Mouse (Mus musculus) embryonic facial prominence, embryonic 11.5 days (tissue): Measurements from ENCODE around the gene Dcaf4. TPM values are rescaled to one million over a fixed set of nuclear protein-coding genes. Genes with fewer than 3 reads are reported as not detected.

Experiments
- ATAC-seq: fragments of 200-750 bp; cut with Nextera tagmentation; replicated peaks from 2 replicates; pipeline ENCODE4 v1.8.0; 2017; ENCODE audit warnings: low read depth; ENCODE audit not compliant: insufficient number of reproducible peaks, low FRiP score, low TSS enrichment
- DNase-seq: peaks from one replicate; pipeline ENCODE4 v3.0.0-alpha.2; 2015; ENCODE audit warnings: low spot score
- H3K27ac ChIP-seq: fragments of 300-500 bp; sonication (generic); replicated peaks from 2 replicates; pipeline ENCODE4 v1.5.1; 2014; ENCODE audit warnings: mild to moderate bottlenecking, low read depth, low read length, control low read depth
- H3K27me3 ChIP-seq: fragments of 300-500 bp; sonication (generic); 2 replicates; pipeline ENCODE4 v1.6.1; 2014; ENCODE audit warnings: mild to moderate bottlenecking, low read length, moderate library complexity, mixed read lengths; ENCODE audit not compliant: control insufficient read depth, insufficient read depth
- H3K36me3 ChIP-seq: fragments of 300-500 bp; sonication (generic); replicated peaks from 2 replicates; pipeline ENCODE4 v1.6.1; 2014; ENCODE audit warnings: low read depth, mild to moderate bottlenecking, low read length, moderate library complexity, mixed read lengths; ENCODE audit not compliant: control insufficient read depth, insufficient read depth
- H3K4me1 ChIP-seq: fragments of 300-500 bp; sonication (generic); 2 replicates; pipeline ENCODE4 v1.6.1; 2014; ENCODE audit warnings: low read length, mixed read lengths; ENCODE audit not compliant: control insufficient read depth, insufficient read depth
- H3K4me2 ChIP-seq: fragments of 300-500 bp; sonication (generic); 2 replicates; pipeline ENCODE4 v1.6.1; 2014; ENCODE audit warnings: low read depth, mild to moderate bottlenecking, control low read depth, low read length, moderate library complexity
- H3K4me3 ChIP-seq: fragments of 300-500 bp; sonication (generic); 2 replicates; pipeline ENCODE4 v1.5.1; 2014; ENCODE audit warnings: low read depth, low read length, control low read depth
- H3K9ac ChIP-seq: fragments of 300-500 bp; sonication (generic); replicated peaks from 2 replicates; pipeline ENCODE4 v1.6.1; 2014; ENCODE audit warnings: mild to moderate bottlenecking, control low read depth, low read length
- H3K9me3 ChIP-seq: fragments of 300-500 bp; sonication (generic); replicated peaks from 2 replicates; pipeline ENCODE4 v1.6.1; 2016; ENCODE audit warnings: mild to moderate bottlenecking, low read length, inconsistent platforms, mixed read lengths; ENCODE audit not compliant: control insufficient read depth
- WGBS: fragments of 180-500 bp; shearing (Covaris S2); extraction: QIAGEN DNeasy Blood & Tissue Kit; methylation state at CpG from one replicate; pipeline ENCODE4 v1.1.7; 2014; 5-methylcytosine and 5-hydroxymethylcytosine counted together
- polyA plus RNA-seq: library from polyadenylated mRNA; unstranded; fragments of >200 nt; fragmentation: Nextera tagmentation; extraction: Ambion mirVana; gene quantifications from 2 replicates; pipeline ENCODE4 v1.2.1, GENCODE M21; 2014

The Dcaf4 gene
- polyA plus RNA-seq, 1 experiment from 2014 or later: 27.2 TPM

DNA sequence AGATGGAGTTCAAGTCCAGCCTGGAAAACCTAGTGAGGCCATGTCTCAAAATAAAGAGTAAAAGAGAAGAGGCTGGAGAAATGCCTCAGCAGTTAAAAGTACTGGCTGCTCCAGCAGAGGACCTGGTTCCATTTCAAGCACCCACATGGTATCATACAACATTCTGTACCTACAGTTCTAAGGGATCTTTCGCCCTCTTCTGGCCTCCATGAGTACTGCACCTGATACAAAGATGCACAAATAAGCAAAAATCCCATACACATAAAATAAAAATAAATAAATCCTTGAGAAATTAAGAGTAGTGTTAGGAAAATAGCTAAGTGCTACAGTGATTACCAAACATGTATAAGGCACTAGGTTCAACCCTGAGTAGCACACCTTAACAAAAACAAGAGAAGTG, 28.7 kb upstream of the Dcaf4 start:
- no peaks in the 10 kb centered on the region for H3K4me1 ChIP-seq
- 48% methylated on average over 1 of the region's 1 CpGs for WGBS
- no peaks in the 10 kb centered on the region for H3K36me3 ChIP-seq
- no peak overlapping the region for H3K4me2 ChIP-seq
- H3K27me3 ChIP-seq: no peaks in the 10 kb centered on the region
- no peak overlapping the region for H3K4me3 ChIP-seq
- no peaks in the 10 kb centered on the region; the same call in 1 of the 2 replicates for H3K9me3 ChIP-seq
- ATAC-seq (no peak), DNase-seq (no peak)
- no peak overlapping the region for H3K27ac ChIP-seq
- H3K9ac ChIP-seq: no peak overlapping the region

DNA sequence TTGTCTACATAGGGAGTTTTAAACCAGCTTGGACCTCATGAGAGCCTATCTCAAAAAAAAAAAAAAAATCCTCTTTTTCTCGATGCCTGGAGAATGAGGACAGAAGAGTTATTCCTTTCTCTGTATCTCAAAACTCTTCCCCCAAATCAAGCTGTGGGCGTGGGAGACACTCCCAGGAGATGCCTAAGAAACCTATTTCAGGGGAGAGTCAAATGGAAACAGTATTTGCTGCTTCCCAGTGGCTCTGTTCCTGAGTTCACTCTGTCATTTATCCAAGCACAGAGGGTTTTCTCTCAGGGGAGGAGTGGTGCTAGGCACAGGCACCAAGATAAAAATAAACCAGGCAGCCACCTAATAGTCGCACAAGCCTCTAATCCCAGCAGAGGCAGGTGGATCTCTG, 27.5 kb upstream of the Dcaf4 start:
- DNase-seq: no peak
- ATAC-seq: no peak
- H3K27me3 ChIP-seq: no peaks in the 10 kb centered on the region
- H3K9ac ChIP-seq: no peak overlapping the region
- H3K9me3 ChIP-seq: no peaks in the 10 kb centered on the region; the same call in 1 of the 2 replicates
- no peaks in the 10 kb centered on the region for H3K4me1 ChIP-seq
- WGBS: 76% methylated on average over 3 of the region's 3 CpGs
- no peak overlapping the region for H3K4me3 ChIP-seq
- no peak overlapping the region for H3K4me2 ChIP-seq
- no peak overlapping the region for H3K27ac ChIP-seq
- no peaks in the 10 kb centered on the region for H3K36me3 ChIP-seq

DNA sequence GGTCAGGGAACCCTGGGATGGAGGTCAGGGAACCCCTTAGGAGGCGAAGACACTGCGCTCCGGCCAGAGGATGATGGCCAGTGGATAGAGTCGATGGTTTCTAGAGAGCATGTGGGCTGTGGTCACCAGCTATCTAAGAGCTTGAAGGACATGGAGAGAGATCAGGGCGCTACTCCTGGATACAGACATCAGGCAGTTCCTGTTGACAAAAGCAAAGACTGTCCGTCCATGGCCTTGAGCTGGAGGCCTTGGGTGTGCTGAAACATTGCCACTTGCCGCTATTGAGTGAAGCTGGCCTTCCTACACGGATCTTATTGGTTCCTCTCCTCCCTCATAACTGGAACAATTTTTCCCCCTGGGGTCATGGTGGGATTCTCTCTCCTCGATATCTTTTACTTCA, 26.1 kb upstream of the Dcaf4 start:
- Histone ChIP-seq H3K27ac (no peak overlapping the region), H3K4me3 (no peak overlapping the region), H3K36me3 (no peaks in the 10 kb centered on the region), H3K27me3 (no peaks in the 10 kb centered on the region), H3K4me2 (no peak overlapping the region), H3K4me1 (no peaks in the 10 kb centered on the region), H3K9me3 (no peaks in the 10 kb centered on the region; the same call in 1 of the 2 replicates), H3K9ac (no peak overlapping the region)
- WGBS: 82% methylated on average over 9 of the region's 9 CpGs
- DNase-seq: no peak
- no peak for ATAC-seq

DNA sequence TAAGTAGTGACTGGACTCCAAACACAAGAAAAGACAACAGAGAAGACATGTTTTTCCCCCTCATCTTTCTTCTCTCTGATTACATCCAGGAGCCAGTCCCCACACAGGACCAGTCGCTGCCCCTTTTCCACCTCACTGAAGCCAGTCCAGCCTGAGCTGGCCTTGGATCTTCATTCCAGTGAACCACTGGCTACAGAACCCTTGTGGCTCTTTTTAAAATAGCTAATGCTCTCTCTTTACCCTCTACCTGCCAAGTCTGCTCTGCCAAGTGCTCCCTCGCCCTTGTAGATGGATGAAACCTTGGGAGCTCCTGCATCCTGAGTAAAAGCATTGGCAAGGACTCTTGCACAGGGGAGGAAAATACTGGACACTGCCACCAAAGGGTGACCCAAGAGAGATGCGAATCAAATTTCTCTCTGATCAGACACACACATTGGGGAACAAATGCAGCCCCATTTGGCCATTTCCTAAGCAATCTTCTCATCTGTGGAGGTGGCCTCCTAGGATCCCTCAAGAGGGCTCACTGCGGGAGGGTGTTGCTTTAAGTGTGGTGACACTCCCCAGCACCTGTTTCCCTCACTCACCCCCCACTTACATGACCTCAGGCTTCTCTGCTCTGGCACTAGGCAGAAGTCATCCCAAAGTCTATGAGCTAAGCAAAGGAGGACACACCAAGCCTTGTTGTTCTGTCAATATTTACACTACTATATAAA, 24.9 kb upstream of the Dcaf4 start:
- Histone ChIP-seq H3K27ac (no peak overlapping the region), H3K4me1 (no peaks in the 10 kb centered on the region), H3K36me3 (no peaks in the 10 kb centered on the region), H3K4me2 (no peak overlapping the region), H3K27me3 (no peaks in the 10 kb centered on the region), H3K4me3 (no peak overlapping the region), H3K9me3 (no peaks in the 10 kb centered on the region; the same call in 1 of the 2 replicates), H3K9ac (no peak overlapping the region)
- no peak for ATAC-seq
- no peak for DNase-seq
- WGBS: 59% methylated on average over 4 of the region's 4 CpGs

DNA sequence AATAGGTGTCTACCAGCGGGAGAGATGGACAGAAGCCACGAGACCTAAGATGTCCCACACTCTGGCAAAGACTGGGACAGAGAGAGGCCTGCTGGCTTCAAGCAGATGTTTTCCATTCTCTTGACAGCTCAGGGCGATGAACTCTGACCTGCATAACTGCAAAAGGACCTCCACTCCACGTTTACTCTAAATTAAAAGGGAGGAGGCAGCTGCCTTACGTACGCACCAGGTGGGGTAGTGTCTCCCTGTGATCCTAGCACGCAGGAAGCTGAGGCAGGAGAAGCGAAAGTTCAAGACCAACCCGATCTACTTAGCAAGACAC, 24.3 kb upstream of the Dcaf4 start:
- no peaks in the 10 kb centered on the region; the same call in 1 of the 2 replicates for H3K9me3 ChIP-seq
- no peaks in the 10 kb centered on the region for H3K36me3 ChIP-seq
- no peaks in the 10 kb centered on the region for H3K27me3 ChIP-seq
- ATAC-seq: no peak
- no peak overlapping the region for H3K9ac ChIP-seq
- WGBS: 37% methylated on average over 9 of the region's 9 CpGs
- H3K4me3 ChIP-seq: no peak overlapping the region
- H3K27ac ChIP-seq: no peak overlapping the region
- DNase-seq: no peak
- no peak overlapping the region for H3K4me2 ChIP-seq
- H3K4me1 ChIP-seq: no peaks in the 10 kb centered on the region

DNA sequence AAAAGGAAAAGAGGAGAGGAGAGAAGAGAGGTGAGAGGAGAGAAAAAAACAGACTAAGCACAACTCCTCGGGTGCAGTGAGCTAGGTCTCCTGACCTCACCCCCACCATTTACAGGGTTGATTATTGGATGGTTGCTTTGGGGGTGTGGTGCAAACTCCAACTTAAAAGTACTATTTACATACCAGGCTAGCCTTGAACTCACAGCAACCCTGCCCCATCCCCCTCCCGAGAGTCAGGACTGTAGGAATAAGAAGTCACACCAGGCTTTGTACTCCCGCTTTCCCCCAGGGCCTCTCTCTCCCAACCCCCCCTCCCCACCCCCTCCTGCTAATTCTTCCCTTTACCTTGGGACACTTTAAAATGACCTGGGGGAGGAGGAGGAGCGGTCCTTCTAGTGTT, 23.9 kb upstream of the Dcaf4 start:
- H3K36me3 ChIP-seq: no peaks in the 10 kb centered on the region
- DNase-seq (no peak), ATAC-seq (no peak)
- H3K27ac ChIP-seq: no peak overlapping the region
- no peaks in the 10 kb centered on the region for H3K4me1 ChIP-seq
- no peaks in the 10 kb centered on the region; the same call in 1 of the 2 replicates for H3K9me3 ChIP-seq
- no peak overlapping the region for H3K4me2 ChIP-seq
- WGBS: 73% methylated on average over 4 of the region's 4 CpGs
- no peak overlapping the region for H3K9ac ChIP-seq
- H3K27me3 ChIP-seq: no peaks in the 10 kb centered on the region
- no peak overlapping the region for H3K4me3 ChIP-seq

DNA sequence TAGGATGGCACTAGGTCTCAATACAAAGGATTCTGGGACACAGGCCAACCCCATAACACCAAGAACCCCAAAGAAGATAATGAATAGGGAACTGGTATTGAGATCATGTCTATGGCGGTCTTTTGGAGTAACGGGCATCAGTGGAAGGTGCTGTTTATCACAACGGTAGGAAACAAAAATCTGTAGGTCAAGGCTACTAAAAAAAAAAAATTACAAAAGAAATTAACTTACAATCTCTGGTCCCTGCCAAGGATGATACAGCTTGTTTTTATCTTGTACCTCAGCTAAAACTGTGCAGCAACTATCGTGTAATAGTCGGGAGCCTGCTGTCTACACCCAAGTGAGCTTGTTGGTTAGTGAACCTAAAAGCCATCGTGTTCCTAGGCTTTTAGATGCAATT, 23.5 kb upstream of the Dcaf4 start:
- Histone ChIP-seq H3K27me3 (no peaks in the 10 kb centered on the region), H3K36me3 (no peaks in the 10 kb centered on the region), H3K4me1 (no peaks in the 10 kb centered on the region), H3K27ac (no peak overlapping the region), H3K9ac (no peak overlapping the region), H3K4me2 (no peak overlapping the region), H3K4me3 (no peak overlapping the region), H3K9me3 (no peaks in the 10 kb centered on the region)
- DNase-seq (no peak), ATAC-seq (no peak)
- 91% methylated on average over 6 of the region's 6 CpGs for WGBS

DNA sequence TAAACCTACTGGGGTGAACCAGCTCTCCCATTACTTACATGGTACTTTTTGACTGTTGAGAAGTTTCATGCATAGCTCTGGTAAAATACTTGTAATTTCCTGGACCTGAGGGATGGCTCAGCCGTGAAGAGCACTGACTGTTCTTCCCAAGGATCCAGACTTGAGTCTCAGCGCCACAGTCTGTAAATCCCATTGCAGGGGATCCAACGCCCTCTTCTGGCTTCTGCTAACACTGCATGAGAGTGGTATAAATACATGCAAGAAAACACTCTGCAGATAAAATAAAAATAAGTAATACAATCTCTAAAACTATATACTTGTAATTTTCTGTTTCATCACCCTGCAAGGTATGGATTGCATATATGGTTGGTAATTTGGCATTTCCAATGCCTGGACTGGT, 22.3 kb upstream of the Dcaf4 start:
- ATAC-seq (no peak), DNase-seq (no peak)
- Histone ChIP-seq H3K4me3 (no peak overlapping the region), H3K9me3 (no peaks in the 10 kb centered on the region), H3K27ac (no peak overlapping the region), H3K4me1 (no peaks in the 10 kb centered on the region), H3K9ac (no peak overlapping the region), H3K27me3 (no peaks in the 10 kb centered on the region), H3K4me2 (no peak overlapping the region), H3K36me3 (no peaks in the 10 kb centered on the region)
- 80% methylated on average over 3 of the region's 3 CpGs for WGBS
